Mouse (Mus musculus) limb, embryonic 10.5 days (tissue): Measurements from ENCODE around the gene Mrtfb. TPM values are rescaled to one million over a fixed set of nuclear protein-coding genes. Genes with fewer than 3 reads are reported as not detected.
"Not testable (repeated sequence)": the region's sequence is repeated elsewhere in the genome, so short reads cannot be mapped to it uniquely, and the experiment has no call there.

Source experiments
- DNase-seq: peaks from one replicate; pipeline ENCODE4 v3.0.0-alpha.2; 2017; ENCODE audit warnings: low spot score
- H3K27ac ChIP-seq: fragments of 300-500 bp; sonication (generic); 2 replicates; pipeline ENCODE4 v1.5.1; 2016; ENCODE audit warnings: mild to moderate bottlenecking
- H3K27me3 ChIP-seq: fragments of 300-500 bp; sonication (generic); 2 replicates; pipeline ENCODE4 v1.6.1; 2016; ENCODE audit warnings: low read depth, mild to moderate bottlenecking; ENCODE audit not compliant: poor library complexity, severe bottlenecking
- H3K36me3 ChIP-seq: fragments of 300-500 bp; sonication (generic); 2 replicates; pipeline ENCODE4 v1.6.1; 2016; ENCODE audit warnings: mild to moderate bottlenecking, moderate library complexity
- H3K4me1 ChIP-seq: fragments of 300-500 bp; sonication (generic); 2 replicates; pipeline ENCODE4 v1.6.1; 2016
- H3K4me3 ChIP-seq: fragments of 300-500 bp; sonication (generic); 2 replicates; pipeline ENCODE4 v1.5.1; 2016; ENCODE audit warnings: mild to moderate bottlenecking, moderate library complexity
- H3K9me3 ChIP-seq: fragments of 300-500 bp; sonication (generic); replicated peaks from 2 replicates; pipeline ENCODE4 v1.6.1; 2016; ENCODE audit warnings: mild to moderate bottlenecking
- WGBS: fragments of 180-500 bp; shearing (Covaris S2); methylation state at CpG from one replicate; pipeline ENCODE4 v1.1.7; 2016; 5-methylcytosine and 5-hydroxymethylcytosine counted together
- polyA plus RNA-seq: library from polyadenylated mRNA; unstranded; fragments of >200 nt; fragmentation: Nextera tagmentation; extraction: Ambion mirVana; gene quantifications from 2 replicates; pipeline ENCODE4 v1.2.1, GENCODE M21; 2016

Mrtfb gene
- polyA plus RNA-seq, 1 experiment from 2014 or later, result 21.3 TPM

DNA sequence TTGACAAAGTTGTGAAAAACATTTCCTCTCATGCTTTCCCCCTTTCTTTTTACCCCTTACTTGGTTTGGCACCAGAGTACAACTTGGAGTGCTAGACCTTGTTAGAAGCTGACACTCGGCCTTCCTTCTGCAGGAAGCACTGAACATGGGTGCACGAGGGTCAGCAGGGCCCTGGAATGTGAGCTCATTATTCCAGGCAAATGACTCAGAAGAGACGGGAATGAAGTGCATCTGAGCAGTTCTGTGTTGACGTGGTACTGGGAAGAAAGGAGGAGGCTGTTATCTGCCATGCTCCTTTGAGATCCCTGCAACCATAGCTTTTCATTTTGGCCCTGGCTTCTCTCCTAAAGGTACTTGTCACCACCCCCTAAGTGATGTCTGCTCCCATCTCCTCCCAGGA lies 10.6 kb upstream of the Mrtfb start:
- H3K27me3 ChIP-seq, result no peaks in the 10 kb centered on the region
- H3K4me1 ChIP-seq, result no peaks in the 10 kb centered on the region
- no peak overlapping the region for H3K4me3 ChIP-seq
- WGBS, result 42% methylated on average over 4 of the region's 4 CpGs
- H3K27ac ChIP-seq, result no peak overlapping the region
- H3K36me3 ChIP-seq, result no peaks in the 10 kb centered on the region
- H3K9me3 ChIP-seq, result no peaks in the 10 kb centered on the region
- DNase-seq, result no peak

- Histone ChIP-seq H3K9me3 (no peaks in the 10 kb centered on the region), H3K4me1 (no peaks in the 10 kb centered on the region), H3K36me3 (no peaks in the 10 kb centered on the region), H3K4me3 (no peak overlapping the region), H3K27me3 (no peaks in the 10 kb centered on the region), H3K27ac (no peak overlapping the region)
- 76% methylated on average over 3 of the region's 3 CpGs for WGBS
- DNase-seq, result no peak
Observed at GRCm38 (mm10) chr16:13246855-13247254, 9.4 kb upstream of the Mrtfb start.

GRCm38 (mm10) chr16:13250061-13250460 lies 6.2 kb upstream of the Mrtfb start:
- DNase-seq, result no peak
- no peaks in the 10 kb centered on the region for H3K36me3 ChIP-seq
- WGBS, result 83% methylated on average over 5 of the region's 5 CpGs
- H3K27ac ChIP-seq, result no peak overlapping the region
- no peak overlapping the region for H3K4me3 ChIP-seq
- H3K9me3 ChIP-seq, result no peaks in the 10 kb centered on the region
- no peaks in the 10 kb centered on the region for H3K27me3 ChIP-seq
- H3K4me1 ChIP-seq, result no peaks in the 10 kb centered on the region

GRCm38 (mm10) chr16:13256667-13257527 lies 616 bp downstream of the Mrtfb start:
- H3K4me3 ChIP-seq, result peak overlapping the region; percentile 94
- peak overlapping the region; percentile 98 for H3K27ac ChIP-seq
- H3K36me3 ChIP-seq, result no peaks in the 10 kb centered on the region
- H3K9me3 ChIP-seq, result no peaks in the 10 kb centered on the region
- no peaks in the 10 kb centered on the region for H3K27me3 ChIP-seq
- DNase-seq, result peak; percentile 69
- peaks cover 13% of the 10 kb centered on the region for H3K4me1 ChIP-seq
- 7% methylated on average over 64 of the region's 64 CpGs for WGBS

GRCm38 (mm10) chr16:13257528-13257835 lies 1.2 kb downstream of the Mrtfb start:
- no peak for DNase-seq
- Histone ChIP-seq H3K36me3 (no peaks in the 10 kb centered on the region), H3K4me3 (peak overlapping the region; percentile 94), H3K9me3 (no peaks in the 10 kb centered on the region), H3K4me1 (peaks cover 13% of the 10 kb centered on the region), H3K27ac (no peak overlapping the region), H3K27me3 (no peaks in the 10 kb centered on the region)
- WGBS, result 58% methylated on average over 5 of the region's 5 CpGs

DNA sequence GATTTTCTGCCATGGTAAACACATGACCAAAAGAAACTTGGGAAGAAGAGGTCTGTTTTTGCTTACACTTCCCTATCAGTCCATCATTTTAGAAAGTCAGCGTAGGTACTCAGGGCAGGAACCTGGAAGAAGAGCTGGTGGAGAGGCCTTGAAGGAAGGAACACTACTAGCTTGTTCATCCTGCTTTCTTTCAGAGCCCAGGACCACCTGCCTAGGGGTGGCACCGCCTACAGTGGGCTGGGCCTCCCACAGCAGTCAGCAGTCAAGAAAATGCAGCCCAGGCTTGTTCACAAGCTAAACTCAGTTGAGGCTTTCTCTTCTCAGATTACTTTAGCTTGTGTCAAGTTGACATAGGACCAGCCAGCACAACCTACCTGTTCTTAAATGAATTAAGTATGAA lies 2.7 kb downstream of the Mrtfb start:
- Histone ChIP-seq H3K36me3 (peaks cover 6% of the 10 kb centered on the region; the same call in 1 of the 2 replicates), H3K9me3 (no peaks in the 10 kb centered on the region), H3K27me3 (no peaks in the 10 kb centered on the region), H3K27ac (no peak overlapping the region), H3K4me1 (peaks cover 13% of the 10 kb centered on the region), H3K4me3 (no peak overlapping the region)
- WGBS, result 87% methylated on average over 2 of the region's 2 CpGs
- DNase-seq, result no peak

GRCm38 (mm10) chr16:13266312-13266711 lies 10.0 kb downstream of the Mrtfb start:
- H3K4me1 ChIP-seq, result no peaks in the 10 kb centered on the region
- H3K27ac ChIP-seq, result no peak overlapping the region
- no peak for DNase-seq
- no peak overlapping the region for H3K4me3 ChIP-seq
- H3K36me3 ChIP-seq, result peaks cover 55% of the 10 kb centered on the region
- whole genome bisulfite sequencing, result 99% methylated on average over 3 of the region's 3 CpGs
- H3K9me3 ChIP-seq, result no peaks in the 10 kb centered on the region
- no peaks in the 10 kb centered on the region for H3K27me3 ChIP-seq

- H3K27me3 ChIP-seq, result no peaks in the 10 kb centered on the region
- H3K36me3 ChIP-seq, result peaks cover 55% of the 10 kb centered on the region
- 79% methylated on average over 3 of the region's 3 CpGs for WGBS
- H3K27ac ChIP-seq, result no peak overlapping the region
- DNase-seq, result no peak
- no peaks in the 10 kb centered on the region for H3K9me3 ChIP-seq
- H3K4me3 ChIP-seq, result no peak overlapping the region
- no peaks in the 10 kb centered on the region for H3K4me1 ChIP-seq
Observed at GRCm38 (mm10) chr16:13267350-13267904, 11.1 kb downstream of the Mrtfb start.

- peak; percentile 11 for DNase-seq
- Histone ChIP-seq H3K27ac (no peak overlapping the region), H3K36me3 (peaks cover 49% of the 10 kb centered on the region)
Observed at GRCm38 (mm10) chr16:13269426-13269825, 13.1 kb downstream of the Mrtfb start.

DNA sequence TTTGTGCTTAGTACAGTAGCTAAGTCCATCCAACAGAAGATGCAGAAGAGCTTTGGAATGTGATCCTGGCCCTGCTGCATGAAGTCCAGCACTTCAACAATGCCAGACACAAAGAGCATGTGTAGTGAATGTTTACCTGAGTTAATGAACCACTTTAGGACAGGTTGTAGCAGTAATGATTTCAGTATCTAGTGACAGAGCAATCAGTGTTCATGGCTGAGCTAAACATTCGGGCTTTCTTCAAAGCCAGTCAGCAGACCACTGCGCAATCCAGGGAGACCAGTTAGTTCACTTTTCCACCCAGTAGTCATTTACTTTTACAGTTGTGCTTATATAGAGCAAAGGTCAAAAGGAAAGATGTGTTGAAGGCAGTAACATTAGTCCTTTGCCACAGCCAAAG lies 20.0 kb downstream of the Mrtfb start:
- Histone ChIP-seq H3K9me3 (no peaks in the 10 kb centered on the region), H3K36me3 (peaks cover 10% of the 10 kb centered on the region; the same call in 1 of the 2 replicates), H3K27me3 (no peaks in the 10 kb centered on the region), H3K27ac (no peak overlapping the region), H3K4me1 (peaks cover 5% of the 10 kb centered on the region; the same call in 1 of the 2 replicates), H3K4me3 (no peak overlapping the region)
- 63% methylated on average over 2 of the region's 2 CpGs for WGBS
- DNase-seq, result no peak

More at GRCm38 (mm10) chr16:13269426-13269825, 13.1 kb downstream of the Mrtfb start:
- 80% methylated on average over 2 of the region's 2 CpGs for WGBS
- no peaks in the 10 kb centered on the region for H3K4me1 ChIP-seq
- H3K4me3 ChIP-seq, result no peak overlapping the region
- no peaks in the 10 kb centered on the region for H3K9me3 ChIP-seq
- H3K27me3 ChIP-seq, result no peaks in the 10 kb centered on the region

GRCm38 (mm10) chr16:13276709-13277399 lies 20.6 kb downstream of the Mrtfb start:
- Histone ChIP-seq H3K36me3 (peaks cover 10% of the 10 kb centered on the region; the same call in 1 of the 2 replicates), H3K4me1 (peaks cover 5% of the 10 kb centered on the region; the same call in 1 of the 2 replicates), H3K27me3 (no peaks in the 10 kb centered on the region), H3K9me3 (no peaks in the 10 kb centered on the region), H3K27ac (no peak overlapping the region), H3K4me3 (no peak overlapping the region)
- no peak for DNase-seq
- 82% methylated on average over 3 of the region's 3 CpGs for WGBS

DNA sequence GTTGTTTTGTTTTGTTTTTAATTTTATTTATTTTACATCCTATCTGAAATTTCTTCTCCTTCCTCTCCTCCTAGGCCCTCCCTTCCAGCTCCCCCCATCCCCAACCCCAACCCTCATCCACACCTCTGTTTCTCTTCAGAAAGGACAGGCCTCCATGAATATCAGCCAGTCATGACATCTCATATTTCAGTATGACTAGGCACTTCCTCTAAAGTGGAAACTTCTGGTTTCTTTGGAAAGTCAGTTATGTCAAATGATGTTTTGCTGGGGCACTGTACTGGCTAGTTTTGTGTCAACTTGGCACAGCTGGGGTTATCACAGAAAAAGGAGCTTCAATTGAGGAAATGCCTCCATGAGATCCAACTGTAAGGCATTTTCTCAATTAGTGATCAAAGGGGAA lies 30.1 kb downstream of the Mrtfb start:
- H3K4me3 ChIP-seq, DNase-seq, H3K27me3 ChIP-seq, H3K27ac ChIP-seq, H3K4me1 ChIP-seq, H3K9me3 ChIP-seq: not testable (repeated sequence)
- H3K36me3 ChIP-seq, result peaks cover 11% of the 10 kb centered on the region

DNA sequence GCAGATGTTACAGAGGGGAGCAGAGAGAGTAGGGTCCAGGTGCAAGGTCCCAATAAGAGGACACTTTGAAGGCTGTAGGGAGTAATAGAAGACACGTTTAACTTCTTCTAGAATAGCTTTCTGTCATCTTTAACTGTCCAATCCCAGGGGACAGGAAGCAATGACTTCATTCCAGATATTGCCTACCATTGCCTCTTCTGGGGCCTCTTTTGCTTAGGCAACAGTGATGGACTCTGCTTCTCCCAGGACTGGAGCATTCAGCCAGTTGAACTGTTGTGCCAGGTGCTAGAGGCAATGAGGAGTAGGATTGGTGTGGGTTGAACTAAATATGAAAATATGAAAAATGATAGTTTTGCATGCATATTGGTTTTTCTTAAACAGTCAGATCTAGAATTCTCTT lies 41.6 kb downstream of the Mrtfb start:
- H3K9me3 ChIP-seq, result no peaks in the 10 kb centered on the region
- H3K4me3 ChIP-seq, result no peak overlapping the region
- H3K27ac ChIP-seq, result no peak overlapping the region
- H3K4me1 ChIP-seq, result no peaks in the 10 kb centered on the region
- 67% methylated on average over 1 of the region's 1 CpGs for WGBS
- no peaks in the 10 kb centered on the region for H3K36me3 ChIP-seq
- H3K27me3 ChIP-seq, result no peaks in the 10 kb centered on the region
- DNase-seq, result no peak
